Mouse (Mus musculus): ENCODE data around the gene Scfd2. TPM values are rescaled to one million over a fixed set of nuclear protein-coding genes. Genes with fewer than 3 reads are reported as not detected.
A peak's percentile ranks its signal among the peaks of the same experiment; 100 is the strongest.

Gene Scfd2
- total and polyA plus RNA-seq, 2 experiments from 2014 or later = 20.5 to 29.1 TPM

DNA sequence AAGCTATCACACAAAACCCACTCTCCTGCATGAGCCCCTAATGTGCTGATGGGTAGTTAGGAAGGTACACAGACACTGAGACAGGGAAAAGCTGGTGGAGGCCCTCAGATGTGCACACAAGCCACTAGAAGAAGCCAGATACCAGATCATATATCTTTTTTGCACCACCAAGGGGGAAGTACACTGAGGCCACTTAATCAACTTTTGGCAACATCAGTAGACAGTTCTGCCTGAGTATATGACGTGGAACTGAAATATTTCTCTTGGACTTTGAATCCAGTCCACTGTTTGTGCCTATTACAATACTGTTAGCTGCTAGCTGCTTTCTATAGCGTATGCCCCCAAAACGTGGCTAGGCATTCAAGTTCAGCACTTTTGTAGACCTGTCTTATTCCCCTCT lies 229.2 kb downstream of the Scfd2 start:
- H3K27ac ChIP-seq (ENCODE audit: low read depth, low read length) = no peak overlapping the region
- H3K36me3 ChIP-seq (ENCODE audit: insufficient read depth) = no peaks in the 10 kb centered on the region
- H3K4me3 ChIP-seq (ENCODE audit: low read depth, low read length) = no peak overlapping the region
- H3K9me3 ChIP-seq (ENCODE audit: low read length) = no peaks in the 10 kb centered on the region
- no peak for TF ChIP-seq CTCF (IDR thresholded peaks at IDR 0.05; ENCODE audit: low read depth)
- H3K9ac ChIP-seq = no peak overlapping the region
- DNase-seq (no peak), ATAC-seq (no peak)
- 0 out of 2 replicates have a peak, but pooled peaks cover 5% of the 10 kb centered on the region for H3K4me1 ChIP-seq (ENCODE audit: insufficient read depth)
- WGBS = 81% methylated on average over 3 of the region's 3 CpGs
- H3K27me3 ChIP-seq (ENCODE audit: insufficient read depth, low read length) = no peaks in the 10 kb centered on the region
- no peak overlapping the region for H3K4me2 ChIP-seq (ENCODE audit: low read depth)

DNA sequence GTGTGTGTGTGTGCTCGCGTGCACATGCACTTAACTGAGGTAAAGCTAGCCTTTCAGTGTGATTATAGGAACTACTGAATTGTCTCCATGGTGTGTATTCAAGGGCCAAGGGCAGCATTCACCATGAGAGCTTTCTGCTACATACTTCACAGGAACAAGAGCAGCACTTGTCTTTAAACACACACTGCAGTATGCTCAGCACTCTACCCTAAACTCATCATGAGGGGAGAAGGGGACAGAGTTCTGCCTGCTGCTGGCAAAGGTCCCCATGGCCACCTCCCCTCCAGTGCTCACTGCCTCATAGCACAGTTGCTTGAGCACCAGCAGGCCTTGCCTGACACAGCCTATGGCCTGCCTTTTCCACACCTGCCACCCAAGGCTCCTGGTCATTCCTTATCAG lies 230.1 kb downstream of the Scfd2 start:
- no peak overlapping the region for H3K4me3 ChIP-seq (ENCODE audit: low read depth, low read length)
- H3K9me3 ChIP-seq (ENCODE audit: low read length) = no peaks in the 10 kb centered on the region
- H3K27ac ChIP-seq (ENCODE audit: low read depth, low read length) = no peak overlapping the region
- WGBS = 95% methylated on average over 2 of the region's 2 CpGs
- H3K4me2 ChIP-seq (ENCODE audit: low read depth) = no peak overlapping the region
- no peak overlapping the region for H3K9ac ChIP-seq
- DNase-seq = no peak
- no peak for TF ChIP-seq CTCF (IDR thresholded peaks at IDR 0.05; ENCODE audit: low read depth)
- no peak for ATAC-seq
- H3K4me1 ChIP-seq (ENCODE audit: insufficient read depth) = 0 out of 2 replicates have a peak, but pooled peaks cover 5% of the 10 kb centered on the region
- no peaks in the 10 kb centered on the region for H3K27me3 ChIP-seq (ENCODE audit: insufficient read depth, low read length)
- H3K36me3 ChIP-seq (ENCODE audit: insufficient read depth) = no peaks in the 10 kb centered on the region

DNA sequence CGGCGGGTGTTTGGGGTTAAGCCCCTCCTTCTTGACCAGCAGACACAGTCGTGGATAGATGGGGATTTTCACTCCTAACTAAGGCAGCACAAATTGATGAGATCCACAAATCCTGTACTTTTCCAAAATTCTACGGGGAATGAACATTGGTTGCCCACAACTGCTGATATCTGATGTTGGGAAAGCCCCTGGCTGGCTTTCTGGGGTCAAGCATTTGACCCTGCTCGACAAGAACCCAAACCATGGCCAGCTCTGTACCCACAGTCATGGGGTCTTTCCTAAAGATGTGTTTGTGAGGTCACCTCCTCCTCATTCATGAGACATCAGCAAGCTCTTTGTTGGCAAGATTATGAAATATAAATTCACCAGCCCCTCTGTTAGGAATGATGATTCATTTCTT lies 230.6 kb downstream of the Scfd2 start:
- Histone ChIP-seq H3K4me3 (ENCODE audit: low read depth, low read length) (no peak overlapping the region), H3K27me3 (ENCODE audit: insufficient read depth, low read length) (no peaks in the 10 kb centered on the region), H3K4me1 (ENCODE audit: insufficient read depth) (0 out of 2 replicates have a peak, but pooled peaks cover 5% of the 10 kb centered on the region), H3K36me3 (ENCODE audit: insufficient read depth) (no peaks in the 10 kb centered on the region), H3K4me2 (ENCODE audit: low read depth) (no peak overlapping the region), H3K27ac (ENCODE audit: low read depth, low read length) (no peak overlapping the region), H3K9ac (no peak overlapping the region), H3K9me3 (ENCODE audit: low read length) (no peaks in the 10 kb centered on the region)
- 75% methylated on average over 5 of the region's 5 CpGs for WGBS
- ATAC-seq (no peak), DNase-seq (no peak)
- TF ChIP-seq CTCF (IDR thresholded peaks at IDR 0.05; ENCODE audit: low read depth) = no peak

DNA sequence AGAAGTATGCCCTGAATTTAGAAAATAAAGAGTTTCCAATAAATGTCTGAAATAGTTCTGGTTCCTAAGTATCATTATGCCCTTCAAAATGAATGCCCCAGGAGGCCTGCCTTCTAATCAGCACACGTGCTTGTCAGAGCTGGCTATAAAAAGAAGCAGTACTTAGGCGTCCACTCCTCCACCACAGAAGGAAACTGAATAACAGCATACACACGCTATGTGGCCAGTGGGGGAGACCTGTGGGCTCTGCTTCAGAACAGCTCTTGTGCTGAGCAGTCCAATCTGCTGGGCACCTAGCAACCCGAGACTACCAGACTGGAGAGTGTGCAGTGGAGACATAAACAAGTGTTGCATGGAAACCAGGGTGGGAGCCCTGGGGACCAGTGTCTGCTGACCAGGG lies 231.4 kb downstream of the Scfd2 start:
- no peak for TF ChIP-seq CTCF (IDR thresholded peaks at IDR 0.05; ENCODE audit: low read depth)
- WGBS = 30% methylated on average over 4 of the region's 4 CpGs
- Histone ChIP-seq H3K36me3 (ENCODE audit: insufficient read depth) (no peaks in the 10 kb centered on the region), H3K4me2 (ENCODE audit: low read depth) (no peak overlapping the region), H3K4me1 (ENCODE audit: insufficient read depth) (no peaks in the 10 kb centered on the region), H3K27ac (ENCODE audit: low read depth, low read length) (no peak overlapping the region), H3K27me3 (ENCODE audit: insufficient read depth, low read length) (no peaks in the 10 kb centered on the region), H3K9ac (no peak overlapping the region), H3K4me3 (ENCODE audit: low read depth, low read length) (no peak overlapping the region), H3K9me3 (ENCODE audit: low read length) (no peaks in the 10 kb centered on the region)
- ATAC-seq (peak; percentile 71), DNase-seq (no peak)

DNA sequence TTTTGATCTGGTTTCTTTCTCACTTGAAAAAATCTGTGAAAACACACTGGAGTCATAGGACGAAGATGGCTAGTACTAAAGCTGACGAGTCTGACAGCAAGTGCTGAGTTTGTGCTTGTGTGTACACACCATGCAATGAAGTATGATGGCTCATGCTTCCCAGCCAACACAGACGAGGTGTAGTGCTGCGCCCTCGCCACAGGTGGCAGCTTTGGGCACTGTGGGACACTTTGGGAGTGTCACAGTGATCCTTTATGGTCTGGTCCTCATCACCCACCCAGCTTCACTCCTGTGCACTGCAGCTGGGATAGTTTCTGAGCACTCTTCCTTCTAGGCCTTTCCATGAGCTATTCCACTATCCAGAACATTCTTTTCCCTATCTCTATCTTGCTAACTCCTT lies 234.4 kb downstream of the Scfd2 start:
- H3K4me3 ChIP-seq (ENCODE audit: low read depth, low read length) = no peak overlapping the region
- H3K27me3 ChIP-seq (ENCODE audit: insufficient read depth, low read length) = no peaks in the 10 kb centered on the region
- WGBS = 75% methylated on average over 5 of the region's 5 CpGs
- ATAC-seq = no peak
- no peak overlapping the region for H3K9ac ChIP-seq
- H3K9me3 ChIP-seq (ENCODE audit: low read length) = no peaks in the 10 kb centered on the region
- TF ChIP-seq CTCF (IDR thresholded peaks at IDR 0.05; ENCODE audit: low read depth) = no peak; the same call in 1 of the 2 replicates
- H3K4me1 ChIP-seq (ENCODE audit: insufficient read depth) = no peaks in the 10 kb centered on the region
- H3K4me2 ChIP-seq (ENCODE audit: low read depth) = no peak overlapping the region
- H3K27ac ChIP-seq (ENCODE audit: low read depth, low read length) = no peak overlapping the region
- H3K36me3 ChIP-seq (ENCODE audit: insufficient read depth) = no peaks in the 10 kb centered on the region
- DNase-seq = no peak

DNA sequence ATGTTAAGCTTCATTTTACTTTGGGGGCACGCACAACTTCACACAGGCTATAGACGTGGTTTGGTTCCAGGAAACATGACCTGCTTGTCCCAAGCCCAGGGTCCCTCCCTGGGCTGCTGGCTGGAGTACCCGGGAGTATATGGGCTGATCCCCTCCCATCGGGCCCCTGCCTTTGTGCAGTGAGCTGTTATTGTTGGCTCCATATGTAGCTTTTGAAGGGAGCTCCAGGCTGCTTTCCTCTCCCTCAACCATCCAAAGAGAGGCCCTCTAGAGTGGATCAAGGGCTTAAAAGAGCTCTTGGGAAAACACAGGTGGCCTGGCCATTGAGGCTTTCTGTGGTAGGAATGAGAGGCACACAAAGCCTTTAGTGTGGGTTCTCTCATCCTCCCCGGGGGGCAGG lies 235.5 kb downstream of the Scfd2 start:
- Histone ChIP-seq H3K4me2 (ENCODE audit: low read depth) (no peak overlapping the region), H3K4me1 (ENCODE audit: insufficient read depth) (no peaks in the 10 kb centered on the region), H3K9ac (no peak overlapping the region), H3K27ac (ENCODE audit: low read depth, low read length) (no peak overlapping the region), H3K27me3 (ENCODE audit: insufficient read depth, low read length) (no peaks in the 10 kb centered on the region), H3K4me3 (ENCODE audit: low read depth, low read length) (no peak overlapping the region), H3K36me3 (ENCODE audit: insufficient read depth) (no peaks in the 10 kb centered on the region), H3K9me3 (ENCODE audit: low read length) (no peaks in the 10 kb centered on the region)
- no peak for ATAC-seq
- DNase-seq = no peak
- 32% methylated on average over 5 of the region's 5 CpGs for WGBS
- no peak for TF ChIP-seq CTCF (IDR thresholded peaks at IDR 0.05; ENCODE audit: low read depth)

DNA sequence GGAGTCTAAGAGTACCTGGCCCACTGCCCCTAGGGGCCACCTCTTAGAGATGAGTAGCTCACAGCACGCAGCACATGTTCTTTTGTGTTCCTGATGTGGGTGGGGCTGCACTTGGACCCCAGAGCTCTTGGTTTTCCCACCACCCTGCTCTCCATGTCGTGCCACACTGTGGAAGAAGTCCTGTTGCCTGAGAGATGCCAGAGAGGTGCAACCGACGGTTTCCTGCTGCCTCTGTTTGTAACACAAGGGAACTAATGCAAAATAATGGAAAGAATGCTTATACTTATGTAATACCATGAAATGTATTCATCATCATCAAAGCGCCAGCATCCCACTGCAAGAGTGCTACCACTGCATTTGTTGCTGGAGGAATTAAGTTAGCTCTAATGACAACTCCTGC lies 238.0 kb downstream of the Scfd2 start:
- Histone ChIP-seq H3K9me3 (ENCODE audit: low read length) (no peaks in the 10 kb centered on the region), H3K4me3 (ENCODE audit: low read depth, low read length) (no peak overlapping the region), H3K4me1 (ENCODE audit: insufficient read depth) (no peaks in the 10 kb centered on the region), H3K4me2 (ENCODE audit: low read depth) (no peak overlapping the region), H3K27ac (ENCODE audit: low read depth, low read length) (no peak overlapping the region), H3K27me3 (ENCODE audit: insufficient read depth, low read length) (no peaks in the 10 kb centered on the region), H3K36me3 (ENCODE audit: insufficient read depth) (no peaks in the 10 kb centered on the region), H3K9ac (no peak overlapping the region)
- ATAC-seq (no peak), DNase-seq (no peak)
- no peak for TF ChIP-seq CTCF (IDR thresholded peaks at IDR 0.05; ENCODE audit: low read depth)
- WGBS = 74% methylated on average over 5 of the region's 5 CpGs

DNA sequence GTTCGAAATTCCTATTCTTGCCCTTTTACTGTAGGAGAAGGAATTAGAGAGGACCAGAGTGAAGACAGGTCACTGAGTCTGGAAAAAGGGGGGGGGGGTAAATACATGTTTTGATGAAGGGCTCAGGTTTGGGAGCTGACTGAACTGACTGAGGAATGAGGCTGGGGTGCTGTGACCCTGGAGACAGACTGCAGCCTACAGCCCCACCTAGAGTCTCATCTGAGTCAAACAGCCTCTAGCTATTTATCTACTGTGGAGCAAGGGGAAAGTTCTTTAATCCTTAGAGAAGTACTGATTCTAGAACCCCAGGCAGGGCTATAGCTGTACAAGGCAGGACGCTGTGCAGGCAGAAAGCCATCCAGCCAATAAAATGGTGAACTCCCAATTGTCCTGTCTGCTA lies 239.5 kb downstream of the Scfd2 start:
- peak; percentile 50 for TF ChIP-seq CTCF (IDR thresholded peaks at IDR 0.05; ENCODE audit: low read depth)
- Histone ChIP-seq H3K4me1 (ENCODE audit: insufficient read depth) (no peaks in the 10 kb centered on the region), H3K27me3 (ENCODE audit: insufficient read depth, low read length) (no peaks in the 10 kb centered on the region), H3K9ac (no peak overlapping the region), H3K4me2 (ENCODE audit: low read depth) (no peak overlapping the region), H3K9me3 (ENCODE audit: low read length) (no peaks in the 10 kb centered on the region), H3K4me3 (ENCODE audit: low read depth, low read length) (no peak overlapping the region), H3K27ac (ENCODE audit: low read depth, low read length) (no peak overlapping the region), H3K36me3 (ENCODE audit: insufficient read depth) (no peaks in the 10 kb centered on the region)
- 72% methylated on average over 2 of the region's 2 CpGs for WGBS
- no peak for DNase-seq
- no peak for ATAC-seq

Data from forebrain, postnatal 0 days (tissue).